Mouse (Mus musculus) megakaryocyte, adult 5-6 weeks (primary cell): ENCODE measurements around the gene Ugt2a3. TPM values are rescaled to one million over a fixed set of nuclear protein-coding genes. Genes with fewer than 3 reads are reported as not detected.
"Not testable (repeated sequence)": the region's sequence is repeated elsewhere in the genome, so short reads cannot be mapped to it uniquely, and the experiment has no call there.

ENCODE experiments used
- ATAC-seq: 2 replicates; pipeline ENCODE4 v1.8.0; 2016; ENCODE audit warnings: mild to moderate bottlenecking, inconsistent platforms; ENCODE audit not compliant: poor library complexity, severe bottlenecking
- total RNA-seq, 2 experiments: library from RNA; stranded (forward) in 1 of 2; stranded (reverse) in 1 of 2; fragments of 153-499, 151-499 nt in 1 of 2; fragments of 221-1000, 200-1000 nt in 1 of 2; gene quantifications; 2 replicates each; pipeline versions ENCODE4 v1.2.3 to v1.2.4; 2015 to 2017

The Ugt2a3 gene
- total RNA-seq (2015), result not detected in 2 replicates
- total RNA-seq (2017), result not detected in 2 replicates

DNA sequence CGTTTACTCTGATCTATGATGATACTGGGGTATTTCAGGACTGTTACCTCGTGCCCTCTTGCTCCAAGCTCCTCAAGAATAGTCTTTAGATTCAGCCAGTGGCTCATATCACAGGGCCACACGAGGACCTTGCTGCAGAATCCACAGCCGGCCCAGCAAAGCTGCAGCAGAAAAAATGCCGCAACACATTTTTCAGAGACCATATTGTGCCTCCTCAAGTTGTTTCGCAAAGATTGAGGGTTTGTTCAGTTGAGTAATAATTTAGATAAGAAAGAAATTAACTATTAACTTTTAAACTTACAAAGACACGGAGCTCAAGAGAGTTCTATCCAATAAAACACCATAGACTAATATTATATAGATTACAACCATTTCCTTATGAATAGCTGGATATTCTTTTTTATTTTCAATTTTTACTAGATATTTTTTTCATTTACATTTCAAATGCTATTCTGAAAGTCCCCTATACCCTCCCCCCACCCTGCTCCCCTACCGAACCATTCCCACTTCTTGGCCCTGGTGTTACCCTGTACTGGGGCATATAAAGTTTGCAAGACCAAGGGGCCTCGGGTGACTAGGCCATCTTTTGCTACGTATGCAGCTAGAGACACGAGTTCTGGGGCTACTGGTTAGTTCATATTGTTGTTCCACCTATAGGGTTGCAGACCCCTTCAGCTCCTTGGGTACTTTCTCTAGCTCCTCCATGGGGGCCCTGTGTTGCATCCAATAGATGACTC is at the start of gene Ugt2a3:
Ugt2a3 (minus strand) TSS at position 235 of the 737 bp plus-strand sequence.
- ATAC-seq, result no peak

DNA sequence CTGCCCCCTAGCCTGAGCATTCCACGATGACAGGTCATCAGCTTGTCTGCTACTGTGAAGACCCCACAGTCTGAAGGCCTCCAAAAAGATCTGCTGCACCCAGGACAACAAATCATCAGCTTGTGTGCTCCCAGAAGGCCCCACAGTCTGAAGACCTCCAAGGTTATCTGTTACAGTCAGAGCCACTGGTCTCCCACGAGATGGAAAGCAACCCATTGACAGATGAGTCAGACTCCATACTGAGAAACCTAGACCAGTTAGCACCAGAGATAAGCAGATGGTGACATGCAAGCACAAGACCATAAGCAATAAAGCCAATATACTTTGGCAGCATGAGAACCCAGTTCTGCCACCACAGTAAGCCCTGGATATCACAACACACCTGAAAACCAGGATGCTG is 43.2 kb upstream of the Ugt2a3 start:
- ATAC-seq, result no peak

- no peak for ATAC-seq
Measured at GRCm38 (mm10) chr5:87379825-87380224, 42.8 kb upstream of the Ugt2a3 start.

- no peak for ATAC-seq
Measured at GRCm38 (mm10) chr5:87375874-87376383, 38.9 kb upstream of the Ugt2a3 start.

DNA sequence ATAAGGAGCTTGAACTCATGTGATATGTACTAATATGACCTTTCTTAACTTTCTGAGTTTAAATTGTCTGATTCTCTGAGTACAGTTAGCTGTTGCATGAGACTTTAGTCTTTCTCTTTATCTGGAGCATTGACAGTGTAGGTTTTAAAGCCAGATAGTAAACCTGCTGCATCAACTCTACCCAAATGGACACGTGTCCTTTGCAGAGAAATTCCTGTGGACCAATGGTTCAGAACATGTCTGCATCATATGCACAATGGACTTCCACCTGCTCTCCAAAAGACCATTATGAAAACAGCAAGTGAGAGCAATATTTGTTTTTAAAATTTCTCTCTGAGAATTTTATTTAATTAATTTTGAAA is 36.5 kb upstream of the Ugt2a3 start:
- ATAC-seq, result no peak

GRCm38 (mm10) chr5:87372788-87373501 is 36.0 kb upstream of the Ugt2a3 start:
- ATAC-seq, result not testable (repeated sequence)

- ATAC-seq, result no peak
Measured at GRCm38 (mm10) chr5:87350350-87350749, 13.4 kb upstream of the Ugt2a3 start.

GRCm38 (mm10) chr5:87349150-87349549 is 12.2 kb upstream of the Ugt2a3 start:
- not testable (repeated sequence) for ATAC-seq

- not testable (repeated sequence) for ATAC-seq
Measured at GRCm38 (mm10) chr5:87347479-87348078, 10.6 kb upstream of the Ugt2a3 start.

DNA sequence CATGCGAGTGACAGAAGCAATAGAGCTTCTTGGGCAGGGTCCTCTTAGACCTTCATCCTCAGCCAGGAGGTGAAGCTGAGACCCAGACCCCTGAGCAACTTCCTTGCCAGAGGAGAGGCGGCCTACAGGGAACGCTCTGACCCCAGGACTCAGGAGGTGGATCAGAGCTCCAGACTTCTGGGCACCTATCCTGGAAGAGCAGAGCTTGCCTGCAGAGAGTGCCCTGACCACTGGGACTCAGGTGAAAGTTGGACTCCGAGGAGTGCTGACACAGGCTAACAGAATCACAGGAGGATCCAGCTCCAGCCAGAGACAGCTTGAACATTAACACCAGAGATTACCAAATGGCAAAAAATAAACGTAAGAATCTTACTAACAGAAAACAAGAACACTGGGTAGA is 3.5 kb upstream of the Ugt2a3 start:
- no peak for ATAC-seq

GRCm38 (mm10) chr5:87335199-87335598 is 1.8 kb downstream of the Ugt2a3 start:
- ATAC-seq, result no peak

DNA sequence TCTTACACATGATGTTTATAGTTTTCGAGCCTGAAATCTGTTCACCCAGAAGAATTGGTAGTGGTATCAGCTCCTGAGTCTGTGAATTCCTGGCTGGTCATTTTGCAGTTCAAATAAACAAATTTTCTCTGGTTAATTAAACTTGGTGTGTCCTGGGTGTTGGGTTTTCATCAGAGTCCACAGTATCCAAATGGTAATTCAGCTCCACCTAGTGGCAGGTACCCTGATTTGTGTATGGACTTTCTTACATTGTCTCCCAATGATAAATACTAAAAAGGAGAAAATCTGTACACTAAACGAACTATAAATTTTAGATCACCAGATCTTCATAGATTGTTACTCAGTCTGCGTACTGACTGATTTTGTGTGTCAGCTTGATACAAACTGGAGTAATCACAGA is 3.4 kb downstream of the Ugt2a3 start:
- ATAC-seq, result no peak

DNA sequence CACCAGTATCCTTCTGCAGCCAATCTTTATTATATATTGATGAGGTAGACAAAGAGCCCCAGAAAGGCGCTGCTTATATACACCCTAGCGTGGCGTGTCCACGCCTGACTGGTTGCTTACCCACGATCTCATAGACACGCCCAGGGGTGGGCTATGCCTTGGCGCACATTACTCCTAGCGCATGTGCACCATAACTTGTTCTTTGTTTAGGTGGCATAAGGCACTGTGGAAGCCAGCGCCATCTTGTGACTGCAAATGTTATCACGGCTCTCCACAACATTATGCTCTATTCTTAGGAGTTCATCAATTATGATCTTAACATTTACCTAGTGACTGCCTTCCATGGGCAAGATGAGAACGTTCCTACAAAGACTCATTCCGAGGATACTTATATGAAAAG is 25.6 kb downstream of the Ugt2a3 start:
- no peak for ATAC-seq

GRCm38 (mm10) chr5:87286180-87286579 is 50.8 kb downstream of the Ugt2a3 start:
- ATAC-seq, result not testable (repeated sequence)

GRCm38 (mm10) chr5:87275986-87276385 is 61.0 kb downstream of the Ugt2a3 start:
- ATAC-seq, result not testable (repeated sequence)

DNA sequence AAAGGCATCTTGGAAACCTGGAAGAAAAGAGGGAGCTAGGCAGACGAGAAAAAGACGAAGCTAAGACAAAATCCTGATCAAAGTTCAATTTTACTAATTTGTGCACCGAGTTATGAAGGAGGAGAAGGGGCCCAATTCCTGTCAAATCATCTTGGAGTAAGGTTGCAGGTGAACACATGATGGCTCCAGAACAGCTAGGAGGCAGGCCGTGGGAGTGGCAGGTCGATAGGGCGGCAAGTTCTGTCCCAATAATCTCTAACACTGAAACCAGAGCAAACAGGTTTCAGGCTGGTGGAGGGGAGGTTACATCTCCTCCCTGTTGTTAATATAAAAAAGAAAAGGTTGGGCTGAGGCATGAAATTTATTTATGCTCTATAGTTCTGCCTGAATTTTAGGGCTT is 61.4 kb downstream of the Ugt2a3 start:
- ATAC-seq, result no peak

Other genes with a start within 250 kb of the Ugt2a3 start
- not detected in 2 replicates for gene Ugt2b36, start 244.6 kb downstream of the Ugt2a3 start, total RNA-seq (2015)
- gene Ugt2b36, start 244.6 kb downstream of the Ugt2a3 start, total RNA-seq (2017), result not detected in 2 replicates
- gene Ugt2b5, start 196.9 kb downstream of the Ugt2a3 start, total RNA-seq (2015), result not detected in 2 replicates
- not detected in 2 replicates for gene Ugt2b5, start 196.9 kb downstream of the Ugt2a3 start, total RNA-seq (2017)
- gene Ugt2b37, start 82.4 kb downstream of the Ugt2a3 start, total RNA-seq (2015), result not detected in 2 replicates
- gene Ugt2b37, start 82.4 kb downstream of the Ugt2a3 start, total RNA-seq (2017), result not detected in 2 replicates
- gene Ugt2b38, start 87.0 kb upstream of the Ugt2a3 start, total RNA-seq (2015), result not detected in 2 replicates
- not detected in 2 replicates for gene Ugt2b38, start 87.0 kb upstream of the Ugt2a3 start, total RNA-seq (2017)
- not detected in 2 replicates for gene Ugt2a2, start 145.1 kb upstream of the Ugt2a3 start, total RNA-seq (2015)
- not detected in 2 replicates for gene Ugt2a2, start 145.1 kb upstream of the Ugt2a3 start, total RNA-seq (2017)
- gene Gm43638, start 149.6 kb upstream of the Ugt2a3 start, total RNA-seq (2015), result not detected in 2 replicates
- not detected in 2 replicates for gene Gm43638, start 149.6 kb upstream of the Ugt2a3 start, total RNA-seq (2017)
- gene Ugt2a1, start 153.7 kb upstream of the Ugt2a3 start, total RNA-seq (2015), result not detected in 2 replicates
- gene Ugt2a1, start 153.7 kb upstream of the Ugt2a3 start, total RNA-seq (2017), result not detected in 2 replicates
- not detected in 2 replicates for gene Sult1b1, start 201.0 kb upstream of the Ugt2a3 start, total RNA-seq (2015)
- gene Sult1b1, start 201.0 kb upstream of the Ugt2a3 start, total RNA-seq (2017), result not detected in 2 replicates
- gene Sult1d1, start 231.8 kb upstream of the Ugt2a3 start, total RNA-seq (2015), result not detected in 2 replicates
- gene Sult1d1, start 231.8 kb upstream of the Ugt2a3 start, total RNA-seq (2017), result not detected in 2 replicates